Mouse (Mus musculus) cerebellum, adult 2 months (tissue): ENCODE results near the gene Cdiptos.

Experiments
- CTCF ChIP-seq: fragments of 200-500 bp; IDR thresholded peaks from 2 replicates; pipeline ENCODE4 v1.5.1; 2011; ENCODE audit warnings: low read depth, mild to moderate bottlenecking, control low read depth, low read length, moderate library complexity, borderline replicate concordance; ENCODE audit not compliant: insufficient read depth
- POLR2A ChIP-seq: fragments of 200-500 bp; IDR thresholded peaks from 2 replicates; pipeline ENCODE4 v1.6.1; 2011; ENCODE audit warnings: low read length, control low read depth, borderline replicate concordance; ENCODE audit not compliant: insufficient read depth

DNA sequence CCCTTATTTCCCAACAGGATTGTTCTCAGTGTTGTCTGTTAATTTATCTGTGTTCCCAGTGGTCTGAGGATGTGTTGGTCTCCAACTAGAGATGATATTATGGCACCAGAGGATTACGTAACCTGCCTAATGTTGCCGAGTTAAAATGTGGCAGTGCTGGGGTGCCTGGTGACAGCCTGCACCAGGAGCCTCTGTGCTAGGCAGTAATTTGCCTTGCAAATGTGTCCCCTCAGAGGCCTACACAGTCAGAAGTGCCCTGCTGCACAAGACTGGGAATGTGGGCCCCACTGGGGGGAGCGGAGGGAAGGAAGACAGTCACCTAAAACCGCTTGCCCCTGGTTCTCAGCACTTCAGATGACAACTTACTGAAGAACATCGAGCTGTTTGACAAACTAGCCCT is 34.1 kb downstream of the Cdiptos start:
- no peak for TF ChIP-seq CTCF
- no peak for TF ChIP-seq POLR2A
